Mouse (Mus musculus) layer of hippocampus, adult 6 months (tissue): Measurements from ENCODE around the gene Ripk3. TPM values are rescaled to one million over a fixed set of nuclear protein-coding genes. Genes with fewer than 3 reads are reported as not detected.

ENCODE experiments used
- long read RNA-seq, 2 experiments: library from polyadenylated mRNA; unstranded; transcript quantifications; one replicate each; pipeline ENCODE4 v2.0.0; 2019 to 2020
- polyA plus RNA-seq: library from polyadenylated mRNA; unstranded; fragments of <200 nt; fragmentation: Nextera tagmentation; gene quantifications from 2 replicates; pipeline ENCODE4 v1.2.3, GENCODE M21; 2021

Gene Ripk3
- polyA plus RNA-seq: 0.45 and 0.55 TPM in 2 replicates
- long read RNA-seq, experiment 1, partial matches to known transcripts: 0 of 1 reads
- long read RNA-seq, experiment 1, other reads (novel, unspliced or antisense): 0 of 1 reads
- long read RNA-seq, experiment 2, partial matches to known transcripts: 0 of 1 reads
- long read RNA-seq, experiment 2, other reads (novel, unspliced or antisense): 0 of 1 reads

GRCm38 (mm10) chr14:55788256-55789050 lies at the start of gene Ripk3:
Ripk3 (minus strand) TSS chr14:55788865.

GRCm38 (mm10) chr14:55822991-55823762 lies 34.5 kb upstream of the Ripk3 start, which contains the start of gene Nfatc4:
Nfatc4 (plus strand) TSS chr14:55823144.

GRCm38 (mm10) chr14:55783958-55784235 lies 4.8 kb downstream of the Ripk3 start, which contains the start of gene Adcy4:
Adcy4 (minus strand) TSS chr14:55784095.

GRCm38 (mm10) chr14:55765696-55766095 lies 23.0 kb downstream of the Ripk3 start, which contains the start of gene Ltb4r1:
Ltb4r1 (plus strand) TSS chr14:55765962.

GRCm38 (mm10) chr14:55761163-55761562 lies 27.5 kb downstream of the Ripk3 start, which contains the start of gene Ltb4r2:
Ltb4r2 (plus strand) TSS chr14:55761428.

GRCm38 (mm10) chr14:55758363-55758784 lies 30.3 kb downstream of the Ripk3 start, which contains the start of gene Cideb:
Cideb (minus strand) TSS chr14:55758458.

GRCm38 (mm10) chr14:55745180-55745860 lies 43.3 kb downstream of the Ripk3 start, which contains the start of the genes Dhrs1 and Nop9:
Dhrs1 (minus strand) TSS chr14:55745690.
Nop9 (plus strand) TSS chr14:55745693.

Other genes with a start within 250 kb of the Ripk3 start
- gene Pck2, start 248.6 kb downstream of the Ripk3 start, polyA plus RNA-seq: 28.8 and 36.0 TPM in 2 replicates
- gene Dcaf11, start 228.9 kb downstream of the Ripk3 start, polyA plus RNA-seq: 70.4 and 77.7 TPM in 2 replicates
- not detected in 2 replicates for gene A730061H03Rik, start 228.5 kb downstream of the Ripk3 start, polyA plus RNA-seq
- not detected in 2 replicates for gene Fitm1, start 213.2 kb downstream of the Ripk3 start, polyA plus RNA-seq
- gene Psme1, start 210.7 kb downstream of the Ripk3 start, polyA plus RNA-seq: 54.2 and 58.9 TPM in 2 replicates
- gene Emc9, start 203.6 kb downstream of the Ripk3 start, polyA plus RNA-seq: 151 and 161 TPM in 2 replicates
- 115 TPM in 2 replicates for gene Psme2, start 197.8 kb downstream of the Ripk3 start, polyA plus RNA-seq
- 6.5 and 11.3 TPM in 2 replicates for gene Rnf31, start 197.2 kb downstream of the Ripk3 start, polyA plus RNA-seq
- gene Irf9, start 185.3 kb downstream of the Ripk3 start, polyA plus RNA-seq: 4.6 and 5.9 TPM in 2 replicates
- 0.78 and 0.95 TPM in 2 replicates for gene Rec8, start 170.8 kb downstream of the Ripk3 start, polyA plus RNA-seq
- 48.5 and 50.1 TPM in 2 replicates for gene Ipo4, start 152.9 kb downstream of the Ripk3 start, polyA plus RNA-seq
- 0.14 and 0.48 TPM in 2 replicates for gene Gm49378, start 151.0 kb downstream of the Ripk3 start, polyA plus RNA-seq
- 32.7 and 36.4 TPM in 2 replicates for gene Tm9sf1, start 145.1 kb downstream of the Ripk3 start, polyA plus RNA-seq
- gene Tssk4, start 138.7 kb downstream of the Ripk3 start, polyA plus RNA-seq: 0.11 and 0.29 TPM in 2 replicates
- gene Mdp1, start 128.4 kb downstream of the Ripk3 start, polyA plus RNA-seq: 62.3 and 63.2 TPM in 2 replicates
- gene Gmpr2, start 116.9 kb downstream of the Ripk3 start, polyA plus RNA-seq: 24.9 and 27.8 TPM in 2 replicates
- 665 and 692 TPM in 2 replicates for gene Nedd8, start 116.7 kb downstream of the Ripk3 start, polyA plus RNA-seq
- gene Tinf2, start 107.0 kb downstream of the Ripk3 start, polyA plus RNA-seq: 8.2 and 9.7 TPM in 2 replicates
- 0.08 TPM in 1 of 2 replicates, not detected in the other for gene Tgm1, start 74.9 kb downstream of the Ripk3 start, polyA plus RNA-seq
- 31.9 and 38.2 TPM in 2 replicates for gene Rabggta, start 66.6 kb downstream of the Ripk3 start, polyA plus RNA-seq
- gene Dhrs1, start 43.2 kb downstream of the Ripk3 start, polyA plus RNA-seq: 123 and 128 TPM in 2 replicates
- gene Nop9, start 43.2 kb downstream of the Ripk3 start, polyA plus RNA-seq: 8.1 and 8.5 TPM in 2 replicates
- 3.9 and 5.8 TPM in 2 replicates for gene Cideb, start 30.4 kb downstream of the Ripk3 start, polyA plus RNA-seq
- gene Ltb4r2, start 27.4 kb downstream of the Ripk3 start, polyA plus RNA-seq: 0.16 and 0.54 TPM in 2 replicates
- 0.26 TPM in 1 of 2 replicates, not detected in the other for gene Ltb4r1, start 22.9 kb downstream of the Ripk3 start, polyA plus RNA-seq
- gene Adcy4, start 4.8 kb downstream of the Ripk3 start, polyA plus RNA-seq: 1.4 TPM in 2 replicates
- 0.25 TPM in 1 of 2 replicates, not detected in the other for gene Nfatc4, start 34.3 kb upstream of the Ripk3 start, polyA plus RNA-seq
- gene Nynrin, start 65.1 kb upstream of the Ripk3 start, polyA plus RNA-seq: 0.49 and 0.88 TPM in 2 replicates
- gene Cbln3, start 95.5 kb upstream of the Ripk3 start, polyA plus RNA-seq: 0.06 and 0.09 TPM in 2 replicates
- gene Khnyn, start 96.1 kb upstream of the Ripk3 start, polyA plus RNA-seq: 2.3 and 2.4 TPM in 2 replicates
- 160 TPM in 2 replicates for gene Sdr39u1, start 111.4 kb upstream of the Ripk3 start, polyA plus RNA-seq
- gene Cma1, start 155.8 kb upstream of the Ripk3 start, polyA plus RNA-seq: 0.30 TPM in 1 of 2 replicates, not detected in the other
- gene Cma2, start 162.1 kb upstream of the Ripk3 start, polyA plus RNA-seq: not detected in 2 replicates
- gene Mcpt1, start 229.1 kb upstream of the Ripk3 start, polyA plus RNA-seq: not detected in 2 replicates
- gene Mcpt9, start 241.6 kb upstream of the Ripk3 start, polyA plus RNA-seq: not detected in 2 replicates